In genomic region chr17:28007857-28008564, GRCm38 (mm10) we compare ENCODE assay signal across 8 mouse cellular contexts.
DNase-seq lines count a peak whose midpoint lies in the region; ATAC-seq and TF ChIP-seq lines count a peak whose summit lies in the region.

No protein-coding gene starts in this region.

- no peak for TF ChIP-seq CTCF in liver, adult 2 months (IDR thresholded peaks at IDR 0.05; ENCODE audit: low read depth, low read length)
- TF ChIP-seq CTCF in gastrocnemius, adult 2 months (IDR thresholded peaks at IDR 0.05) = peak; percentile 7; the same call in 1 of the 2 replicates

- H3K9ac ChIP-seq in liver, adult 2 months (ENCODE audit: low read depth, low read length) = peak overlapping the region; percentile 82
- peak overlapping the region; percentile 28; the same call in 1 of the 2 replicates for H3K9ac ChIP-seq in hindbrain, embryonic 15.5 days
- peak overlapping the region; percentile 46 for H3K9ac ChIP-seq in lung, embryonic 15.5 days

- intact Hi-C loops in gastrocnemius, adult 2 months (cut with DNase I) = loop anchor here (5.0 kb wide), 1 partner anchor 44 kb away; no protein-coding TSS in a partner anchor
- intact Hi-C loops in left cerebral cortex, postnatal 14 days (cut with DNase I) = loop anchor here (5.0 kb wide), 1 partner anchor 34 kb away; no protein-coding TSS in a partner anchor

- DNase-seq in liver, adult 2 months (ENCODE audit: extremely low read depth, low read depth, low spot score) = no peak
- no peak for DNase-seq in liver
- DNase-seq in gastrocnemius, adult 2 months = peak; percentile 84
- no peak for DNase-seq in layer of hippocampus, adult 11-12 months (ENCODE audit: low spot score)
- DNase-seq in left cerebral cortex, postnatal 14 days (ENCODE audit: low spot score in 2 of 2) = no peak

- peak overlapping the region; percentile 56 for H3K4me3 ChIP-seq in liver, adult 2 months (ENCODE audit: insufficient read depth, low read depth, low read length)
- peak overlapping the region; percentile 75 for H3K4me3 ChIP-seq in gastrocnemius, adult 2 months
- 0 out of 2 replicates have a peak overlapping the region, but pooled peaks have one; percentile 8 for H3K4me3 ChIP-seq in hindbrain, embryonic 15.5 days
- H3K4me3 ChIP-seq in lung, embryonic 15.5 days = peak overlapping the region; percentile 27

- WGBS in liver, adult 2 months = 53% methylated on average over 27 of the region's 27 CpGs
- 22% methylated on average over 27 of the region's 27 CpGs for WGBS in hindbrain, embryonic 15.5 days
- WGBS in lung, embryonic 15.5 days = 14% methylated on average over 27 of the region's 27 CpGs

- peak overlapping the region; percentile 95 for H3K27ac ChIP-seq in liver, adult 2 months (replicated peaks; ENCODE audit: insufficient read depth, low read depth, low read length)
- H3K27ac ChIP-seq in gastrocnemius, adult 2 months = peak overlapping the region; percentile 97
- H3K27ac ChIP-seq in hindbrain, embryonic 15.5 days (replicated peaks) = peak overlapping the region; percentile 74
- peak overlapping the region; percentile 96 for H3K27ac ChIP-seq in lung, embryonic 15.5 days

- H3K27me3 ChIP-seq in liver, adult 2 months (ENCODE audit: control insufficient read depth, insufficient read depth, low read length) = no peaks in the 10 kb centered on the region
- no peaks in the 10 kb centered on the region for H3K27me3 ChIP-seq in hindbrain, embryonic 15.5 days
- no peaks in the 10 kb centered on the region for H3K27me3 ChIP-seq in lung, embryonic 15.5 days

- no peak for ATAC-seq in hindbrain, embryonic 15.5 days (ENCODE audit: low FRiP score, low read depth)
- ATAC-seq in lung, embryonic 15.5 days (ENCODE audit: borderline replicate concordance, extremely low read depth, low FRiP score, low TSS enrichment) = peak; percentile 82
- peak; percentile 7; the same call in 1 of the 2 replicates for ATAC-seq in neutrophil, adult 5-6 weeks (ENCODE audit: extremely low read depth, insufficient number of reproducible peaks, low FRiP score, poor library complexity, severe bottlenecking)

- peaks cover 8% of the 10 kb centered on the region; the same call in 1 of the 2 replicates for H3K79me2 ChIP-seq in liver, adult 2 months (ENCODE audit: control insufficient read depth, insufficient read depth, low read length)

- H3K9me3 ChIP-seq in hindbrain, embryonic 15.5 days = no peaks in the 10 kb centered on the region
- H3K9me3 ChIP-seq in lung, embryonic 15.5 days = no peaks in the 10 kb centered on the region

- TF ChIP-seq POLR2A in liver, adult 2 months (IDR thresholded peaks at IDR 0.05; ENCODE audit: extremely low read depth, insufficient read depth, low read length) = no peak

- peak overlapping the region; percentile 38 for H3K4me2 ChIP-seq in hindbrain, embryonic 15.5 days
- H3K4me2 ChIP-seq in lung, embryonic 15.5 days = peak overlapping the region; percentile 62

- H3K36me3 ChIP-seq in liver, adult 2 months (ENCODE audit: control insufficient read depth, insufficient read depth, low read length) = no peaks in the 10 kb centered on the region
- H3K36me3 ChIP-seq in hindbrain, embryonic 15.5 days = 0 out of 2 replicates have a peak, but pooled peaks cover 4% of the 10 kb centered on the region
- peaks cover 10% of the 10 kb centered on the region; the same call in 1 of the 2 replicates for H3K36me3 ChIP-seq in lung, embryonic 15.5 days

- peaks cover 50% of the 10 kb centered on the region for H3K4me1 ChIP-seq in liver, adult 2 months (ENCODE audit: control insufficient read depth, insufficient read depth, low read length)
- H3K4me1 ChIP-seq in hindbrain, embryonic 15.5 days (replicated peaks) = peaks cover 44% of the 10 kb centered on the region
- peaks cover 67% of the 10 kb centered on the region for H3K4me1 ChIP-seq in lung, embryonic 15.5 days

Comparison
In these comparisons a context has a peak if more than half of its experiments do, and no peak if none do; other contexts are left out.
1. H3K4me3 ChIP-seq: peak in every context shown above with its lines; median percentile 75 in gastrocnemius, adult 2 months; 56 in liver, adult 2 months; 27 in lung, embryonic 15.5 days; 8 in hindbrain, embryonic 15.5 days.
2. H3K9ac ChIP-seq: peak in every context shown above with its lines; median percentile 82 in liver, adult 2 months; 46 in lung, embryonic 15.5 days; 28 in hindbrain, embryonic 15.5 days.